Mouse (Mus musculus) stomach, postnatal 0 days (tissue): ENCODE results near the gene Myo7a. TPM values are rescaled to one million over a fixed set of nuclear protein-coding genes. Genes with fewer than 3 reads are reported as not detected.

Experiments
- ATAC-seq: fragments of 200-750 bp; cut with Nextera tagmentation; 2 replicates; pipeline ENCODE4 v1.8.0; 2017; ENCODE audit not compliant: low FRiP score, low TSS enrichment
- DNase-seq: peaks from one replicate; pipeline ENCODE4 v3.0.0-alpha.2; 2016; ENCODE audit warnings: low spot score
- H3K27ac ChIP-seq: fragments of 300-500 bp; sonication (generic); replicated peaks from 2 replicates; pipeline ENCODE4 v1.5.1; 2014; ENCODE audit warnings: mild to moderate bottlenecking, control low read depth
- H3K27me3 ChIP-seq: fragments of 300-500 bp; sonication (generic); 2 replicates; pipeline ENCODE4 v1.6.1; 2014; ENCODE audit warnings: low read length; ENCODE audit not compliant: control insufficient read depth, insufficient read depth
- H3K36me3 ChIP-seq: fragments of 300-500 bp; sonication (generic); 2 replicates; pipeline ENCODE4 v1.6.1; 2014; ENCODE audit warnings: low read length, mixed read lengths; ENCODE audit not compliant: control insufficient read depth, insufficient read depth
- H3K4me1 ChIP-seq: fragments of 300-500 bp; sonication (generic); replicated peaks from 2 replicates; pipeline ENCODE4 v1.6.1; 2014; ENCODE audit warnings: antibody characterized with exemption; ENCODE audit not compliant: control insufficient read depth, insufficient read depth
- H3K4me2 ChIP-seq: fragments of 300-500 bp; sonication (generic); replicated peaks from 2 replicates; pipeline ENCODE4 v1.6.1; 2014; ENCODE audit warnings: low read depth, mild to moderate bottlenecking, control low read depth, moderate library complexity
- H3K4me3 ChIP-seq: fragments of 300-500 bp; sonication (generic); 2 replicates; pipeline ENCODE4 v1.5.1; 2014; ENCODE audit warnings: low read depth, low read length, control low read depth
- H3K9ac ChIP-seq: fragments of 300-500 bp; sonication (generic); 2 replicates; pipeline ENCODE4 v1.6.1; 2014; ENCODE audit warnings: mild to moderate bottlenecking, low read length, control low read depth, mixed read lengths
- H3K9me3 ChIP-seq: fragments of 300-500 bp; sonication (generic); 2 replicates; pipeline ENCODE4 v1.6.1; 2016; ENCODE audit warnings: low read length; ENCODE audit not compliant: control insufficient read depth
- CTCF ChIP-seq: IDR thresholded peaks from 2 replicates; pipeline ENCODE4 v1.5.1; 2016; ENCODE audit warnings: antibody characterized with exemption, low read depth, mild to moderate bottlenecking, moderate library complexity
- EP300 ChIP-seq: optimal IDR thresholded peaks from 2 replicates; pipeline ENCODE3; 2016; ENCODE audit warnings: antibody characterized with exemption
- WGBS: fragments of 180-500 bp; shearing (Covaris S2); extraction: QIAGEN DNeasy Blood & Tissue Kit; methylation state at CpG from one replicate; pipeline ENCODE4 v1.1.7; 2014; 5-methylcytosine and 5-hydroxymethylcytosine counted together
- polyA plus RNA-seq: library from polyadenylated mRNA; unstranded; fragments of >200 nt; fragmentation: Nextera tagmentation; extraction: Ambion mirVana; gene quantifications from 2 replicates; pipeline ENCODE4 v1.2.1, GENCODE M21; 2015

The Myo7a gene
- polyA plus RNA-seq, 1 experiment from 2014 or later, result 2.4 TPM

- ATAC-seq (peak; percentile 47; the same call in 1 of the 2 replicates), DNase-seq (peak; percentile 91)
- Histone ChIP-seq H3K4me1 (no peaks in the 10 kb centered on the region), H3K27ac (no peak overlapping the region), H3K36me3 (no peaks in the 10 kb centered on the region), H3K4me2 (no peak overlapping the region), H3K9ac (no peak overlapping the region), H3K4me3 (no peak overlapping the region), H3K9me3 (no peaks in the 10 kb centered on the region), H3K27me3 (no peaks in the 10 kb centered on the region)
- TF ChIP-seq EP300 (no peak), CTCF (peak; percentile 99)
- 35% methylated on average over 5 of the region's 5 CpGs for WGBS
These were observed 47.7 kb downstream of the Myo7a start for GRCm38 (mm10) chr7:98071620-98072019.

DNA sequence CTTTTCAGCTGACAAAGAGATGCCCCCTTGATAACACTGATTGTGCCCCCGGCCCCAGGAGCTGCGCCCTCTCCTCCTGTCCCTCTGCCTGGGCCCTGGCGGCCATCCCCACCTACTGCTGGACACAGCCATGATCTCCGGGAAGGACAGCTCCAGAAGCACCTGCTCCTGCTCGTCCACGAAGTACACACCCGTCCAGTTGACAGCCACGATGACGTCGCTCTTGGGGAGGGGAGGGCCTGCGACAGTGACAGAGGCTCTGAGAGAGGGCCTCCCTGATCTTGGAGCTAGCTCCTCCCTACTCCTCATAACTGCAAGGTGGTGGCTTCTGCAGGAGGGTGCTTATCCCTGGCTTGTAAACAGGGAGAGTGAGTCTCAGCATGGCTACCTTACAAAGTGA lies 53.1 kb downstream of the Myo7a start:
- TF ChIP-seq CTCF, result no peak
- no peak for TF ChIP-seq EP300
- Histone ChIP-seq H3K36me3 (no peaks in the 10 kb centered on the region), H3K27ac (no peak overlapping the region), H3K27me3 (no peaks in the 10 kb centered on the region), H3K9ac (no peak overlapping the region), H3K4me1 (no peaks in the 10 kb centered on the region), H3K4me3 (no peak overlapping the region), H3K9me3 (no peaks in the 10 kb centered on the region), H3K4me2 (no peak overlapping the region)
- ATAC-seq, result no peak
- DNase-seq, result no peak
- WGBS, result 71% methylated on average over 11 of the region's 11 CpGs

DNA sequence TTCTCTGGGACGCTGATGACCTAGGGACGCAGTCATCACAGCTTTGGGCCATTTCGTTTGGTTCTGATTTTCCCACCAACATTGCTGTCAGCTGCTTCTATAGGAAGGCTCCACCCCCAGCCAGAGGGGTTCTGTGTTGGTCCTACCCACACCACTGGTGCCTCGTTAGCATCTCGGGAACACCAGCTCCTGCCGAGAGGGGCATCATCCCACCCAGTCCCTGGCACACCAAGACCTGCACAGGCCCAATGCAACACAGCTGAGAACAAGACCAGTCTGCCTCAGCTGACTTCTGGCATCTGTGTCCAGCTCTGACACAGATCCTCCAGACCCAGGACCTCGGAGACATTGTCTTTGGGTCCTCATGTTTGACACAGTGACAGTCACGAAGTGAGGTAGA lies 64.4 kb downstream of the Myo7a start:
- no peak for DNase-seq
- no peak for ATAC-seq
- H3K36me3 ChIP-seq, result no peaks in the 10 kb centered on the region
- H3K27me3 ChIP-seq, result no peaks in the 10 kb centered on the region
- TF ChIP-seq CTCF (no peak), EP300 (no peak)
- H3K4me3 ChIP-seq, result no peak overlapping the region
- no peak overlapping the region for H3K4me2 ChIP-seq
- no peak overlapping the region for H3K9ac ChIP-seq
- H3K4me1 ChIP-seq, result no peaks in the 10 kb centered on the region
- no peaks in the 10 kb centered on the region for H3K9me3 ChIP-seq
- no peak overlapping the region for H3K27ac ChIP-seq
- 90% methylated on average over 8 of the region's 8 CpGs for WGBS

GRCm38 (mm10) chr7:98054461-98054860 lies 64.9 kb downstream of the Myo7a start:
- Histone ChIP-seq H3K4me1 (no peaks in the 10 kb centered on the region), H3K9me3 (no peaks in the 10 kb centered on the region), H3K4me3 (no peak overlapping the region), H3K27me3 (no peaks in the 10 kb centered on the region), H3K4me2 (no peak overlapping the region), H3K9ac (no peak overlapping the region), H3K36me3 (no peaks in the 10 kb centered on the region), H3K27ac (no peak overlapping the region)
- DNase-seq, result no peak
- no peak for ATAC-seq
- TF ChIP-seq EP300 (no peak), CTCF (no peak)
- WGBS, result 92% methylated on average over 9 of the region's 9 CpGs

DNA sequence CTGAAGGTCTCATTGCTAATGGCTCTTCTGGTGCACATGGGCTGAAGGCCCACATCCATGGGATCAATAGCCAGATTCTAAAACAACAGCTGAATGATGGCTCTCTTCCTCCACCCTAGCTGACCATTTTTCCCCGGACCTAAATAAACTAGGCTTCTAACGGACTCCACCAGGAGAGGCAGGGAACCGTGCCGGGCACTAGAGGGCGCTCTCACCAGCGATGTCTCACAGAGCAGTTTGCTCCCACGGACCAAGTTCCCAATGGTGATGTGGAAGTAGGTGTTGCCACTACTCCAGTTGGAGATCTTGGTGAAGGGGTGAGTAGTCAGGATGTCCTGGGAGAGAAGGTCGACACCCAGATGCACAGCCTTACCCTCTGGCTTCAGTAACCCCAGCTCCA lies 67.3 kb downstream of the Myo7a start:
- ATAC-seq (no peak), DNase-seq (peak; percentile 72)
- H3K27me3 ChIP-seq, result no peaks in the 10 kb centered on the region
- H3K9me3 ChIP-seq, result no peaks in the 10 kb centered on the region
- H3K4me1 ChIP-seq, result no peaks in the 10 kb centered on the region
- no peak overlapping the region for H3K4me3 ChIP-seq
- H3K9ac ChIP-seq, result no peak overlapping the region
- H3K36me3 ChIP-seq, result no peaks in the 10 kb centered on the region
- no peak overlapping the region for H3K27ac ChIP-seq
- WGBS, result 16% methylated on average over 8 of the region's 8 CpGs
- no peak overlapping the region for H3K4me2 ChIP-seq
- TF ChIP-seq EP300, result no peak
- TF ChIP-seq CTCF, result peak; percentile 79

DNA sequence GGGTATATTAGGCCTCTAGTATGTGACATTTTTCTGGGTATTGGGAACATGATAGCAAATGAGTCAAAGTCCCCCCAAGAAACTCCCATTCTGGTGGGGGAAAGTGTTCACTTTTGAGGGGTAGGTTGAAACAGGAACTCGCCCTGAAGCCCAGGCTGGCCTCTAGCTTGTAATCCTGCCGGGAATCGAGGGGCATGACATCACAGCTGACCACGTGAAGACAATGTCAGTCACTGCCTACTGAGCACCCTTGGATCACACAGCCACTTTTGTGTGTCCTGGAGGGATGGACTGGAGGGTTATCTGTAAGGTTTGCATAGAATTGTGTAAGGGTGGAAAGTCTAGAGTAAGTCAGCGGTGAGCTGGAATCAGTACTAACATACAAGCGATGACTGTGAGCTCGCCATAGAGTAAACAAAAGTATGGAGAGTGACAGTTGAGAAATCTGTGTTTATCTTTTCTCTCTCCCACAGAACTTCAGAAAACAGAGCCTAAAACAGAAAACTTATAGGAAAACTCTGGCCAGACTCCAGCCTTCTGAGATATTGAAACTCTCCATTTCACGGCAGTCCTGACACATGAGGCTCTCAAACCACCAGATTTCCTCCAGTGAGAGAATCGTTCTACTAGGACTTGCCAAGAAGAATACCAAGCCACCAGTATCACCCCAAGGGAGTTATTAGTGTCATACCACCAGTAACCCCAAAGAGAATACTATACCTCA lies 71.1 kb downstream of the Myo7a start:
- 37% methylated on average over 9 of the region's 9 CpGs for WGBS
- TF ChIP-seq CTCF, result no peak
- TF ChIP-seq EP300, result no peak
- no peaks in the 10 kb centered on the region for H3K27me3 ChIP-seq
- H3K9ac ChIP-seq, result no peak overlapping the region
- no peaks in the 10 kb centered on the region for H3K36me3 ChIP-seq
- H3K4me3 ChIP-seq, result no peak overlapping the region
- DNase-seq (no peak), ATAC-seq (no peak)
- no peaks in the 10 kb centered on the region for H3K9me3 ChIP-seq
- H3K4me1 ChIP-seq, result no peaks in the 10 kb centered on the region
- H3K27ac ChIP-seq, result no peak overlapping the region
- H3K4me2 ChIP-seq, result no peak overlapping the region
